Mouse (Mus musculus) midbrain, embryonic 12.5 days (tissue): Measurements from ENCODE around the gene Cntfr. TPM values are rescaled to one million over a fixed set of nuclear protein-coding genes. Genes with fewer than 3 reads are reported as not detected.

ENCODE experiments used
- ATAC-seq: fragments of 200-750 bp; cut with Nextera tagmentation; 2 replicates; pipeline ENCODE4 v1.8.0; 2017; ENCODE audit warnings: low read depth, moderate TSS enrichment, moderate library complexity; ENCODE audit not compliant: low FRiP score
- H3K27ac ChIP-seq: fragments of 300-500 bp; sonication (generic); replicated peaks from 2 replicates; pipeline ENCODE4 v1.5.1; 2016; ENCODE audit warnings: mild to moderate bottlenecking
- H3K27me3 ChIP-seq: fragments of 300-500 bp; sonication (generic); 2 replicates; pipeline ENCODE4 v1.6.1; 2016; ENCODE audit warnings: mild to moderate bottlenecking
- H3K36me3 ChIP-seq: fragments of 300-500 bp; sonication (generic); 2 replicates; pipeline ENCODE4 v1.6.1; 2016
- H3K4me1 ChIP-seq: fragments of 300-500 bp; sonication (generic); 2 replicates; pipeline ENCODE4 v1.6.1; 2016
- H3K4me2 ChIP-seq: fragments of 300-500 bp; sonication (generic); replicated peaks from 2 replicates; pipeline ENCODE4 v1.6.1; 2016; ENCODE audit warnings: mild to moderate bottlenecking, moderate library complexity
- H3K4me3 ChIP-seq: fragments of 300-500 bp; sonication (generic); 2 replicates; pipeline ENCODE4 v1.5.1; 2016; ENCODE audit warnings: mild to moderate bottlenecking
- H3K9ac ChIP-seq: fragments of 300-500 bp; sonication (generic); replicated peaks from 2 replicates; pipeline ENCODE4 v1.6.1; 2016; ENCODE audit warnings: mild to moderate bottlenecking, moderate library complexity
- H3K9me3 ChIP-seq: fragments of 300-500 bp; sonication (generic); 2 replicates; pipeline ENCODE4 v1.6.1; 2016; ENCODE audit warnings: mild to moderate bottlenecking
- WGBS: fragments of 180-500 bp; shearing (Covaris S2); methylation state at CpG from one replicate; pipeline ENCODE4 v1.1.7; 2016; 5-methylcytosine and 5-hydroxymethylcytosine counted together
- polyA plus RNA-seq: library from polyadenylated mRNA; unstranded; fragments of >200 nt; fragmentation: Nextera tagmentation; extraction: Ambion mirVana; gene quantifications from 2 replicates; pipeline ENCODE4 v1.2.1, GENCODE M21; 2016

The Cntfr gene
- polyA plus RNA-seq, 1 experiment from 2014 or later = 43.5 TPM

- peaks cover 51% of the 10 kb centered on the region for H3K27me3 ChIP-seq
- H3K4me2 ChIP-seq = no peak overlapping the region
- H3K4me3 ChIP-seq = no peak overlapping the region
- WGBS = 90% methylated on average over 14 of the region's 14 CpGs
- no peak overlapping the region for H3K9ac ChIP-seq
- no peak overlapping the region for H3K27ac ChIP-seq
- H3K4me1 ChIP-seq = peaks cover 16% of the 10 kb centered on the region
- H3K36me3 ChIP-seq = no peaks in the 10 kb centered on the region
- H3K9me3 ChIP-seq = no peaks in the 10 kb centered on the region
- no peak for ATAC-seq
These were observed 74.8 kb downstream of the Cntfr start for GRCm38 (mm10) chr4:41622071-41622470.

- H3K27me3 ChIP-seq = peaks cover 54% of the 10 kb centered on the region
- no peak for ATAC-seq
These were observed 77.8 kb downstream of the Cntfr start for GRCm38 (mm10) chr4:41618916-41619746.

GRCm38 (mm10) chr4:41615661-41616599 is 81.0 kb downstream of the Cntfr start:
- H3K4me3 ChIP-seq = no peak overlapping the region
- peaks cover 55% of the 10 kb centered on the region for H3K4me1 ChIP-seq
- WGBS = 65% methylated on average over 9 of the region's 9 CpGs
- no peak overlapping the region for H3K27ac ChIP-seq
- H3K9ac ChIP-seq = no peak overlapping the region
- peak; percentile 39; the same call in 1 of the 2 replicates for ATAC-seq
- H3K36me3 ChIP-seq = no peaks in the 10 kb centered on the region
- H3K27me3 ChIP-seq = peaks cover 41% of the 10 kb centered on the region
- no peak overlapping the region for H3K4me2 ChIP-seq
- no peaks in the 10 kb centered on the region for H3K9me3 ChIP-seq

More at GRCm38 (mm10) chr4:41618916-41619746, 77.8 kb downstream of the Cntfr start:
- H3K9ac ChIP-seq = no peak overlapping the region
- H3K4me1 ChIP-seq = peaks cover 25% of the 10 kb centered on the region
- H3K4me3 ChIP-seq = no peak overlapping the region
- no peaks in the 10 kb centered on the region for H3K9me3 ChIP-seq
- no peak overlapping the region for H3K4me2 ChIP-seq
- no peaks in the 10 kb centered on the region for H3K36me3 ChIP-seq
- WGBS = 45% methylated on average over 12 of the region's 12 CpGs
- no peak overlapping the region for H3K27ac ChIP-seq

GRCm38 (mm10) chr4:41614156-41614555 is 82.7 kb downstream of the Cntfr start:
- Histone ChIP-seq H3K9ac (no peak overlapping the region), H3K4me1 (peaks cover 65% of the 10 kb centered on the region), H3K27ac (peak overlapping the region; percentile 46; the same call in 1 of the 2 replicates), H3K4me3 (no peak overlapping the region), H3K27me3 (peaks cover 36% of the 10 kb centered on the region), H3K9me3 (no peaks in the 10 kb centered on the region), H3K4me2 (no peak overlapping the region), H3K36me3 (no peaks in the 10 kb centered on the region)
- WGBS = 7% methylated on average over 7 of the region's 7 CpGs
- ATAC-seq = peak; percentile 35; the same call in 1 of the 2 replicates

- H3K4me1 ChIP-seq = peaks cover 54% of the 10 kb centered on the region
- no peak overlapping the region for H3K4me2 ChIP-seq
These were observed 84.7 kb downstream of the Cntfr start for GRCm38 (mm10) chr4:41612166-41612565.

GRCm38 (mm10) chr4:41610594-41610980 is 86.3 kb downstream of the Cntfr start:
- Histone ChIP-seq H3K27ac (no peak overlapping the region), H3K4me1 (peaks cover 48% of the 10 kb centered on the region)

More at GRCm38 (mm10) chr4:41612166-41612565, 84.7 kb downstream of the Cntfr start:
- Histone ChIP-seq H3K27me3 (peaks cover 29% of the 10 kb centered on the region), H3K27ac (peak overlapping the region; percentile 82), H3K4me3 (no peak overlapping the region), H3K9ac (no peak overlapping the region), H3K36me3 (no peaks in the 10 kb centered on the region), H3K9me3 (no peaks in the 10 kb centered on the region)
- 28% methylated on average over 8 of the region's 8 CpGs for WGBS
- peak; percentile 63 for ATAC-seq

GRCm38 (mm10) chr4:41609681-41610593 is 87.0 kb downstream of the Cntfr start:
- Histone ChIP-seq H3K9ac (no peak overlapping the region), H3K27me3 (peaks cover 10% of the 10 kb centered on the region), H3K27ac (0 out of 2 replicates have a peak overlapping the region, but pooled peaks have one; percentile 3), H3K9me3 (no peaks in the 10 kb centered on the region), H3K4me3 (no peak overlapping the region), H3K4me2 (no peak overlapping the region), H3K36me3 (no peaks in the 10 kb centered on the region), H3K4me1 (peaks cover 49% of the 10 kb centered on the region)
- no peak for ATAC-seq
- WGBS = 83% methylated on average over 10 of the region's 10 CpGs

More at GRCm38 (mm10) chr4:41610594-41610980, 86.3 kb downstream of the Cntfr start:
- H3K4me2 ChIP-seq = no peak overlapping the region
- H3K27me3 ChIP-seq = peaks cover 17% of the 10 kb centered on the region
- no peaks in the 10 kb centered on the region for H3K36me3 ChIP-seq
- no peak for ATAC-seq
- H3K9ac ChIP-seq = no peak overlapping the region
- H3K9me3 ChIP-seq = no peaks in the 10 kb centered on the region
- no peak overlapping the region for H3K4me3 ChIP-seq
- 42% methylated on average over 6 of the region's 6 CpGs for WGBS

Other genes with a start within 250 kb of the Cntfr start
- gene Kif24, start 232.2 kb downstream of the Cntfr start, polyA plus RNA-seq = 11.9 and 12.6 TPM in 2 replicates
- 56.9 and 63.5 TPM in 2 replicates for gene Nudt2, start 231.9 kb downstream of the Cntfr start, polyA plus RNA-seq
- gene AI464131, start 194.0 kb downstream of the Cntfr start, polyA plus RNA-seq = 8.5 and 8.7 TPM in 2 replicates
- 5.0 and 5.5 TPM in 2 replicates for gene 1110017D15Rik, start 179.8 kb downstream of the Cntfr start, polyA plus RNA-seq
- gene Fam219a, start 127.6 kb downstream of the Cntfr start, polyA plus RNA-seq = 11.4 and 11.9 TPM in 2 replicates
- gene Dnaic1, start 127.3 kb downstream of the Cntfr start, polyA plus RNA-seq = 2.3 and 2.5 TPM in 2 replicates
- gene Enho, start 56.8 kb downstream of the Cntfr start, polyA plus RNA-seq = 59.3 and 65.4 TPM in 2 replicates
- 63.1 and 76.5 TPM in 2 replicates for gene Il11ra1, start 2.9 kb upstream of the Cntfr start, polyA plus RNA-seq
- gene Rpp25l, start 16.4 kb upstream of the Cntfr start, polyA plus RNA-seq = 68.7 and 69.3 TPM in 2 replicates
- gene Dctn3, start 26.1 kb upstream of the Cntfr start, polyA plus RNA-seq = 184 and 185 TPM in 2 replicates
- gene Arid3c, start 34.1 kb upstream of the Cntfr start, polyA plus RNA-seq = 0.26 and 0.54 TPM in 2 replicates
- gene Galt, start 58.1 kb upstream of the Cntfr start, polyA plus RNA-seq = 22.0 and 25.5 TPM in 2 replicates
- gene Sigmar1, start 59.1 kb upstream of the Cntfr start, polyA plus RNA-seq = 50.4 and 55.3 TPM in 2 replicates
- 119 and 134 TPM in 2 replicates for gene Ccl27a, start 77.2 kb upstream of the Cntfr start, polyA plus RNA-seq
- not detected in 2 replicates for gene Gm21541, start 206.5 kb upstream of the Cntfr start, polyA plus RNA-seq
- gene Gm20878, start 244.5 kb upstream of the Cntfr start, polyA plus RNA-seq = 4.7 and 4.9 TPM in 2 replicates